Mouse (Mus musculus) embryonic facial prominence, embryonic 10.5 days (tissue): Measurements from ENCODE around the gene Pnlip. TPM values are rescaled to one million over a fixed set of nuclear protein-coding genes. Genes with fewer than 3 reads are reported as not detected.

ENCODE experiments used
- DNase-seq: peaks from one replicate; pipeline ENCODE4 v3.0.0-alpha.2; 2017; ENCODE audit warnings: low spot score
- H3K27ac ChIP-seq: fragments of 300-500 bp; sonication (generic); replicated peaks from 2 replicates; pipeline ENCODE4 v1.5.1; 2016; ENCODE audit warnings: mild to moderate bottlenecking
- H3K27me3 ChIP-seq: fragments of 300-500 bp; sonication (generic); replicated peaks from 2 replicates; pipeline ENCODE4 v1.6.1; 2016; ENCODE audit warnings: low read depth, mild to moderate bottlenecking; ENCODE audit not compliant: poor library complexity, severe bottlenecking
- H3K36me3 ChIP-seq: fragments of 300-500 bp; sonication (generic); replicated peaks from 2 replicates; pipeline ENCODE4 v1.6.1; 2016; ENCODE audit warnings: mild to moderate bottlenecking, moderate library complexity
- H3K4me1 ChIP-seq: fragments of 300-500 bp; sonication (generic); 2 replicates; pipeline ENCODE4 v1.6.1; 2016
- H3K4me3 ChIP-seq: fragments of 300-500 bp; sonication (generic); 2 replicates; pipeline ENCODE4 v1.5.1; 2016; ENCODE audit warnings: mild to moderate bottlenecking, moderate library complexity
- H3K9me3 ChIP-seq: fragments of 300-500 bp; sonication (generic); 2 replicates; pipeline ENCODE4 v1.6.1; 2016; ENCODE audit warnings: mild to moderate bottlenecking
- WGBS: fragments of 180-500 bp; shearing (Covaris S2); methylation state at CpG from one replicate; pipeline ENCODE4 v1.1.7; 2016; 5-methylcytosine and 5-hydroxymethylcytosine counted together
- polyA plus RNA-seq: library from polyadenylated mRNA; unstranded; fragments of >200 nt; fragmentation: Nextera tagmentation; extraction: Ambion mirVana; gene quantifications from 2 replicates; pipeline ENCODE4 v1.2.1, GENCODE M21; 2016

The Pnlip gene
- polyA plus RNA-seq: not detected in 2 replicates

- Histone ChIP-seq H3K27me3 (no peaks in the 10 kb centered on the region), H3K4me1 (no peaks in the 10 kb centered on the region), H3K27ac (no peak within 1 kb of the TSS), H3K9me3 (no peaks in the 10 kb centered on the region), H3K36me3 (no peaks in the 10 kb centered on the region), H3K4me3 (no peak within 1 kb of the TSS)
- WGBS: 83% methylated on average over 5 of the region's 5 CpGs
- no peak for DNase-seq
These were observed at the start of gene Pnlip for GRCm38 (mm10) chr19:58652198-58652597. TSS of gene Pnlip (plus strand) at chr19:58652498.

DNA sequence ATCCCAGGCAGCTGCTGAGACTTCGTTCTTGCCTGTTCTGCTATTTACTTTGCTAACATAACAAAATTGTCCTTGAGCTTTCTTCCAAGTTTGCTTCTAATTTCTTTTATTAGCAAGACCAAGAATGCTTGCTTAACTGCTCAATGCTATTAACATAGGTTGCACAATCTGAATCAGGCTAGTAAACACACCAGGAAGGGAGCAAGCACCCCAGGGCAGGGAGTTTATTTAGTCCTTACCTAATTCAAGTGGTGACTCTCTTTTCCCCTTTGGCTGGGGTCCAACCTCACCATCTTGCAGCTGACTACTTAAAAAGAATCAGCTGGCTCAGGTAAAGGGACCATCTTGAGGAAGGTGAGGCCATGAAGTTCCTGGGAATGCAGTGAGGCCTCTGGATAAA is 42.6 kb upstream of the Pnlip start:
- no peak for DNase-seq
- Histone ChIP-seq H3K4me1 (no peaks in the 10 kb centered on the region), H3K36me3 (no peaks in the 10 kb centered on the region), H3K9me3 (no peaks in the 10 kb centered on the region), H3K27me3 (no peaks in the 10 kb centered on the region), H3K27ac (no peak overlapping the region), H3K4me3 (no peak overlapping the region)
- WGBS: 79% methylated on average over 1 of the region's 1 CpGs

DNA sequence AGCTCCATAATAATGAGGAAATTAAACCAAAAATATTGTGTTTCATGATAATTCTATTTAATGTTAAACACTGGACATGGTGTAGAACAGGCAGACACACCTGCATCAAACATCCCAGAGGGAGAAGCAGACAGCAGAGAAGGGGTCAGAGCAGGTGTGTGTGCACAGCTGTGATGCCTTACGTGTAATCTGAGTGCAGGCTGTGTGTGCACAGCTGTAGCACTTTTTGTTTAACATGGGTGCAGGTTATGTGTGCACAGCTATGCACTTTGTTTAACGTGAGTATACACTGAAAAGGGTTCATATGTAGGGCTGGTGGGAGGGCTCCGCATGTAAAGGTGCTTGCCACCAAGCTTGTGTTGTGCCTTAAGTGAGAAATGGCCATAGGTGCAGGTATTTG is 39.6 kb upstream of the Pnlip start:
- Histone ChIP-seq H3K9me3 (no peaks in the 10 kb centered on the region), H3K4me1 (no peaks in the 10 kb centered on the region)
- 80% methylated on average over 3 of the region's 3 CpGs for WGBS

DNA sequence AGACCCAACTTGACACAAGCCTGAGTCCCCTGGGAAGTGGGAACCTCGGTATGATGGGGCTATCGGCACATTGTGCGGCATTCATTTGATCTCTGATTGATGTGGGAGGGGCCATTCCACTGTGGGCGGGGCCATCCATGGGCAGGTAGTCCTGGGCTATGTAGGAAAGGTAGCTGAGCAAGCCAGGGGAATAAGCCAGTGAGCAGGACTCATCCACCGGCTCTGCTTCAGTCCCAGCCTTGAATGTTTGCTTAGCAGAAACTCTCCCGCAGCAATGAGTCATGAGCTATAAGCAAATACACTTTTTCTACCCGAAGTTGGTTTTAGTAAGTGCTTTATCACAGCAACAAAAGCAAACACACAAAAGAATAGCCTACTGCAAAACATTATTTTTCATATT is 35.7 kb upstream of the Pnlip start:
- no peaks in the 10 kb centered on the region for H3K36me3 ChIP-seq
- H3K27ac ChIP-seq: no peak overlapping the region
- no peaks in the 10 kb centered on the region for H3K27me3 ChIP-seq
- H3K4me1 ChIP-seq: no peaks in the 10 kb centered on the region
- H3K4me3 ChIP-seq: no peak overlapping the region
- no peak for DNase-seq
- WGBS: 89% methylated on average over 7 of the region's 7 CpGs
- no peaks in the 10 kb centered on the region for H3K9me3 ChIP-seq

More for the DNA sequence above, 39.6 kb upstream of the Pnlip start:
- no peak overlapping the region for H3K27ac ChIP-seq
- H3K27me3 ChIP-seq: no peaks in the 10 kb centered on the region
- no peak for DNase-seq
- no peaks in the 10 kb centered on the region for H3K36me3 ChIP-seq
- H3K4me3 ChIP-seq: no peak overlapping the region

GRCm38 (mm10) chr19:58620661-58621060 is 31.6 kb upstream of the Pnlip start:
- H3K4me1 ChIP-seq: no peaks in the 10 kb centered on the region
- 87% methylated on average over 3 of the region's 3 CpGs for WGBS
- no peaks in the 10 kb centered on the region for H3K27me3 ChIP-seq
- H3K27ac ChIP-seq: no peak overlapping the region
- no peaks in the 10 kb centered on the region for H3K36me3 ChIP-seq
- no peak for DNase-seq
- H3K9me3 ChIP-seq: no peaks in the 10 kb centered on the region
- no peak overlapping the region for H3K4me3 ChIP-seq

DNA sequence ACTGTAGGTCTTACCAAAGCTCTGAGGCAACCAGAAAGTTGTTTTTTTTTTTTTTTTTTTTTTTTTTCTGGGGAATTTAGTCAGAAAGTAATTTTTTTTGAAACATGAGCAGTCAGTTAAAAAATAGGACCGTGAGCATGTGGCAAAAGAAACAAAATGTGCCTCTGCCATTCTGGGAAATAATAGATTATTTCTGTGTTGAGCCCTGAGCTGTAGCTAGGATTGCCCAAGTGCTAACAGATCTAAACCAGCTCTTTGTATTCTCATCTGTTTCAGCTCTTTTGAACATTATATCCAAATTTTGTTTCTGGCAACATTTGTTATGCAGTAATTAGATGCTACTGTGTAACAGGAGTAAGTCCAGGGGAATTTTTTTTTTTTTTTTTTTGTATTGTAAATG is 30.7 kb upstream of the Pnlip start:
- 72% methylated on average over 1 of the region's 1 CpGs for WGBS
- Histone ChIP-seq H3K27me3 (no peaks in the 10 kb centered on the region), H3K4me1 (no peaks in the 10 kb centered on the region), H3K36me3 (no peaks in the 10 kb centered on the region), H3K27ac (no peak overlapping the region), H3K9me3 (no peaks in the 10 kb centered on the region), H3K4me3 (no peak overlapping the region)
- no peak for DNase-seq

- Histone ChIP-seq H3K27ac (no peak overlapping the region), H3K27me3 (no peaks in the 10 kb centered on the region), H3K9me3 (no peaks in the 10 kb centered on the region), H3K36me3 (no peaks in the 10 kb centered on the region), H3K4me1 (no peaks in the 10 kb centered on the region), H3K4me3 (no peak overlapping the region)
- WGBS: 84% methylated on average over 4 of the region's 4 CpGs
- no peak for DNase-seq
These were observed 27.5 kb upstream of the Pnlip start for GRCm38 (mm10) chr19:58624799-58625198.

GRCm38 (mm10) chr19:58625254-58625947 is 26.9 kb upstream of the Pnlip start:
- DNase-seq: no peak
- Histone ChIP-seq H3K36me3 (no peaks in the 10 kb centered on the region), H3K27ac (no peak overlapping the region), H3K27me3 (no peaks in the 10 kb centered on the region), H3K9me3 (no peaks in the 10 kb centered on the region), H3K4me3 (no peak overlapping the region), H3K4me1 (no peaks in the 10 kb centered on the region)
- WGBS: 93% methylated on average over 9 of the region's 9 CpGs

DNA sequence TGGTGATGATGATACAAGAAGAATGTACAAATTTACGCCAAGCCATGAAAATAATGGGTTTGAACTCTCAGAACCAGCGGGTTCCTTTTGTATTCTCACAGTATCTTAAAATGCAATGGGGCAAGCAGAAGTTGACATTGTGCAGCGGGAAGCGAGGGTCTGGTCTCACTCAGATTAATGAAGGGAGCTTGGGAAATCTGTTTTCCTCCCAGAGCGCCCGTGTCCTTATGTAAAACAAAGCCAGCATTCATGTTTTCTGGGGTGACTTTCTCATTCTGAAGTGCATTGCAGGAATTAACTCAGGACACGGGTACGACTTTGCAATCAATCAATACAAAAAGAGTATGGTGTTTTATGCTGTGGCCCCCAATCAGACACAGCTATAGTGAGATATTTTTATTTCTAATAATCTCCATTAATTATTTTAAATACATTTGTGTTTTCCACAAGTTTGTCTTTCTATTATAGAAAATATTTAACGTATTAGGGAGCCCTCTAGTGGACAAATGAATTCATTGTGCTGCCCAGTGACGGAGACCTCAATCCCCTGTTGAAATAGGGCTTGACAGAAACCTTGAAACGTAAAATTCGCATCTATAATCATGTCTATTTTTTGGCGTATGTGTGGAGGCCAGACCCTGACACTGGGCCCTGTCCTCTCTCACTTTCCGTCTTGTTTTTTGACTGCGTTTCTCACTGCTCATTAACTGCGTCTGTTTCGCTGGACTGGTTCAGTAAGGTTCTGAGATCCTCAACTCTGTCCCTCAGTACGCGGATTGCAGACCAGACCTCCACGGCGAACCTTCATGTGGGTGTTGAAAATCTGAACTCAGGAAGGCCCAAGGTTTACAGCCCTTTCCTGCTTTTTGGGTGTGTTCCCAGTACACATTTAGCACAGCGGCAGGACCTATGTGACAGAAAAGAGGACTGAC is 24.6 kb upstream of the Pnlip start:
- Histone ChIP-seq H3K9me3 (no peaks in the 10 kb centered on the region), H3K27ac (no peak overlapping the region), H3K36me3 (no peaks in the 10 kb centered on the region), H3K4me3 (no peak overlapping the region; the same call in 1 of the 2 replicates), H3K27me3 (no peaks in the 10 kb centered on the region), H3K4me1 (no peaks in the 10 kb centered on the region)
- DNase-seq: peak; percentile 14
- WGBS: 43% methylated on average over 22 of the region's 22 CpGs

GRCm38 (mm10) chr19:58629351-58629773 is 22.9 kb upstream of the Pnlip start:
- no peak overlapping the region for H3K27ac ChIP-seq
- 82% methylated on average over 3 of the region's 3 CpGs for WGBS
- no peaks in the 10 kb centered on the region for H3K9me3 ChIP-seq
- no peaks in the 10 kb centered on the region for H3K27me3 ChIP-seq
- no peaks in the 10 kb centered on the region for H3K36me3 ChIP-seq
- H3K4me1 ChIP-seq: no peaks in the 10 kb centered on the region
- no peak for DNase-seq
- H3K4me3 ChIP-seq: no peak overlapping the region

GRCm38 (mm10) chr19:58650036-58650435 is 2.3 kb upstream of the Pnlip start:
- Histone ChIP-seq H3K4me3 (no peak overlapping the region), H3K27me3 (no peaks in the 10 kb centered on the region), H3K27ac (no peak overlapping the region), H3K4me1 (no peaks in the 10 kb centered on the region), H3K36me3 (no peaks in the 10 kb centered on the region), H3K9me3 (no peaks in the 10 kb centered on the region)
- DNase-seq: no peak
- 85% methylated on average over 5 of the region's 5 CpGs for WGBS

- H3K9me3 ChIP-seq: no peaks in the 10 kb centered on the region
- no peak for DNase-seq
- H3K36me3 ChIP-seq: no peaks in the 10 kb centered on the region
These were observed 9.8 kb downstream of the Pnlip start for GRCm38 (mm10) chr19:58662098-58662497.

GRCm38 (mm10) chr19:58663317-58663716 is 11.0 kb downstream of the Pnlip start:
- no peak overlapping the region for H3K27ac ChIP-seq
- DNase-seq: no peak
- H3K9me3 ChIP-seq: no peaks in the 10 kb centered on the region
- no peaks in the 10 kb centered on the region for H3K27me3 ChIP-seq
- WGBS: 82% methylated on average over 2 of the region's 2 CpGs
- H3K4me3 ChIP-seq: no peak overlapping the region
- no peaks in the 10 kb centered on the region for H3K4me1 ChIP-seq
- no peaks in the 10 kb centered on the region for H3K36me3 ChIP-seq

More at GRCm38 (mm10) chr19:58662098-58662497, 9.8 kb downstream of the Pnlip start:
- Histone ChIP-seq H3K4me3 (no peak overlapping the region), H3K4me1 (no peaks in the 10 kb centered on the region), H3K27ac (no peak overlapping the region), H3K27me3 (no peaks in the 10 kb centered on the region)
- 59% methylated on average over 4 of the region's 4 CpGs for WGBS
